Mouse (Mus musculus): ENCODE results near the gene Aox3. TPM values are rescaled to one million over a fixed set of nuclear protein-coding genes. Genes with fewer than 3 reads are reported as not detected.

The Aox3 gene
- polyA plus RNA-seq, 1 experiment from 2014 or later, result 1.1 TPM

- H3K27ac ChIP-seq (replicated peaks; ENCODE audit: low read depth, low read length), result no peak overlapping the region
- WGBS, result 93% methylated on average over 2 of the region's 2 CpGs
- no peak overlapping the region for H3K4me3 ChIP-seq (ENCODE audit: low read depth, low read length)
- H3K9me3 ChIP-seq (ENCODE audit: control insufficient read depth, low read length), result no peaks in the 10 kb centered on the region
- no peak overlapping the region for H3K4me2 ChIP-seq (ENCODE audit: low read depth, severe bottlenecking)
- DNase-seq (ENCODE audit: low spot score) (no peak), ATAC-seq (ENCODE audit: insufficient number of reproducible peaks, low FRiP score, low TSS enrichment, low read depth) (no peak)
- H3K4me1 ChIP-seq (ENCODE audit: control insufficient read depth, insufficient read depth, low read length), result no peaks in the 10 kb centered on the region
- H3K9ac ChIP-seq (ENCODE audit: low read length), result no peak overlapping the region
- no peaks in the 10 kb centered on the region for H3K27me3 ChIP-seq (ENCODE audit: control insufficient read depth, insufficient read depth, low read length)
- no peaks in the 10 kb centered on the region for H3K36me3 ChIP-seq (ENCODE audit: control insufficient read depth, insufficient read depth, low read length)
Observed at GRCm38 (mm10) chr1:58074266-58074665, 38.7 kb upstream of the Aox3 start.

GRCm38 (mm10) chr1:58077882-58078281 lies 35.0 kb upstream of the Aox3 start:
- no peaks in the 10 kb centered on the region for H3K36me3 ChIP-seq (ENCODE audit: control insufficient read depth, insufficient read depth, low read length)
- no peaks in the 10 kb centered on the region for H3K4me1 ChIP-seq (ENCODE audit: control insufficient read depth, insufficient read depth, low read length)
- no peak for DNase-seq (ENCODE audit: low spot score)
- ATAC-seq (ENCODE audit: insufficient number of reproducible peaks, low FRiP score, low TSS enrichment, low read depth), result no peak
- H3K4me2 ChIP-seq (ENCODE audit: low read depth, severe bottlenecking), result no peak overlapping the region
- H3K27ac ChIP-seq (replicated peaks; ENCODE audit: low read depth, low read length), result no peak overlapping the region
- H3K9ac ChIP-seq (ENCODE audit: low read length), result no peak overlapping the region
- H3K4me3 ChIP-seq (ENCODE audit: low read depth, low read length), result no peak overlapping the region
- no peaks in the 10 kb centered on the region for H3K9me3 ChIP-seq (ENCODE audit: control insufficient read depth, low read length)
- H3K27me3 ChIP-seq (ENCODE audit: control insufficient read depth, insufficient read depth, low read length), result no peaks in the 10 kb centered on the region

GRCm38 (mm10) chr1:58078390-58078789 lies 34.5 kb upstream of the Aox3 start:
- DNase-seq (ENCODE audit: low spot score), result no peak

GRCm38 (mm10) chr1:58079689-58080088 lies 33.2 kb upstream of the Aox3 start:
- no peak for DNase-seq (ENCODE audit: low spot score)
- Histone ChIP-seq H3K27me3 (ENCODE audit: control insufficient read depth, insufficient read depth, low read length) (no peaks in the 10 kb centered on the region), H3K27ac (replicated peaks; ENCODE audit: low read depth, low read length) (no peak overlapping the region), H3K4me3 (ENCODE audit: low read depth, low read length) (no peak overlapping the region), H3K36me3 (ENCODE audit: control insufficient read depth, insufficient read depth, low read length) (no peaks in the 10 kb centered on the region), H3K9me3 (ENCODE audit: control insufficient read depth, low read length) (no peaks in the 10 kb centered on the region), H3K4me2 (ENCODE audit: low read depth, severe bottlenecking) (no peak overlapping the region), H3K9ac (ENCODE audit: low read length) (no peak overlapping the region), H3K4me1 (ENCODE audit: control insufficient read depth, insufficient read depth, low read length) (no peaks in the 10 kb centered on the region)
- no peak for ATAC-seq (ENCODE audit: insufficient number of reproducible peaks, low FRiP score, low TSS enrichment, low read depth)
- 95% methylated on average over 5 of the region's 5 CpGs for WGBS

More at GRCm38 (mm10) chr1:58078390-58078789, 34.5 kb upstream of the Aox3 start:
- no peaks in the 10 kb centered on the region for H3K4me1 ChIP-seq (ENCODE audit: control insufficient read depth, insufficient read depth, low read length)
- no peaks in the 10 kb centered on the region for H3K36me3 ChIP-seq (ENCODE audit: control insufficient read depth, insufficient read depth, low read length)
- H3K4me2 ChIP-seq (ENCODE audit: low read depth, severe bottlenecking), result no peak overlapping the region
- H3K9me3 ChIP-seq (ENCODE audit: control insufficient read depth, low read length), result no peaks in the 10 kb centered on the region
- no peak overlapping the region for H3K4me3 ChIP-seq (ENCODE audit: low read depth, low read length)
- no peak for ATAC-seq (ENCODE audit: insufficient number of reproducible peaks, low FRiP score, low TSS enrichment, low read depth)
- 93% methylated on average over 7 of the region's 7 CpGs for WGBS
- no peak overlapping the region for H3K9ac ChIP-seq (ENCODE audit: low read length)
- no peak overlapping the region for H3K27ac ChIP-seq (replicated peaks; ENCODE audit: low read depth, low read length)
- H3K27me3 ChIP-seq (ENCODE audit: control insufficient read depth, insufficient read depth, low read length), result no peaks in the 10 kb centered on the region

GRCm38 (mm10) chr1:58080446-58080845 lies 32.5 kb upstream of the Aox3 start:
- Histone ChIP-seq H3K4me3 (ENCODE audit: low read depth, low read length) (no peak overlapping the region), H3K4me2 (ENCODE audit: low read depth, severe bottlenecking) (no peak overlapping the region), H3K9me3 (ENCODE audit: control insufficient read depth, low read length) (no peaks in the 10 kb centered on the region), H3K9ac (ENCODE audit: low read length) (no peak overlapping the region), H3K4me1 (ENCODE audit: control insufficient read depth, insufficient read depth, low read length) (no peaks in the 10 kb centered on the region), H3K36me3 (ENCODE audit: control insufficient read depth, insufficient read depth, low read length) (no peaks in the 10 kb centered on the region), H3K27me3 (ENCODE audit: control insufficient read depth, insufficient read depth, low read length) (no peaks in the 10 kb centered on the region), H3K27ac (replicated peaks; ENCODE audit: low read depth, low read length) (no peak overlapping the region)
- ATAC-seq (ENCODE audit: insufficient number of reproducible peaks, low FRiP score, low TSS enrichment, low read depth), result no peak
- 89% methylated on average over 4 of the region's 4 CpGs for WGBS
- no peak for DNase-seq (ENCODE audit: low spot score)

- no peak overlapping the region for H3K27ac ChIP-seq (replicated peaks; ENCODE audit: low read depth, low read length)
- H3K9ac ChIP-seq (ENCODE audit: low read length), result no peak overlapping the region
- WGBS, result 91% methylated on average over 5 of the region's 5 CpGs
Observed at GRCm38 (mm10) chr1:58081356-58081755, 31.6 kb upstream of the Aox3 start.

GRCm38 (mm10) chr1:58089316-58089715 lies 23.6 kb upstream of the Aox3 start:
- WGBS, result 54% methylated on average over 5 of the region's 5 CpGs
- no peak overlapping the region for H3K9ac ChIP-seq (ENCODE audit: low read length)
- no peaks in the 10 kb centered on the region for H3K36me3 ChIP-seq (ENCODE audit: control insufficient read depth, insufficient read depth, low read length)
- no peak overlapping the region for H3K4me2 ChIP-seq (ENCODE audit: low read depth, severe bottlenecking)
- no peaks in the 10 kb centered on the region for H3K4me1 ChIP-seq (ENCODE audit: control insufficient read depth, insufficient read depth, low read length)
- no peak overlapping the region for H3K4me3 ChIP-seq (ENCODE audit: low read depth, low read length)
- no peak overlapping the region for H3K27ac ChIP-seq (replicated peaks; ENCODE audit: low read depth, low read length)
- H3K9me3 ChIP-seq (ENCODE audit: control insufficient read depth, low read length), result no peaks in the 10 kb centered on the region
- DNase-seq (ENCODE audit: low spot score) (no peak), ATAC-seq (ENCODE audit: insufficient number of reproducible peaks, low FRiP score, low TSS enrichment, low read depth) (no peak)
- H3K27me3 ChIP-seq (ENCODE audit: control insufficient read depth, insufficient read depth, low read length), result no peaks in the 10 kb centered on the region

More at GRCm38 (mm10) chr1:58081356-58081755, 31.6 kb upstream of the Aox3 start:
- Histone ChIP-seq H3K4me3 (ENCODE audit: low read depth, low read length) (no peak overlapping the region), H3K4me1 (ENCODE audit: control insufficient read depth, insufficient read depth, low read length) (no peaks in the 10 kb centered on the region), H3K9me3 (ENCODE audit: control insufficient read depth, low read length) (no peaks in the 10 kb centered on the region), H3K4me2 (ENCODE audit: low read depth, severe bottlenecking) (no peak overlapping the region), H3K27me3 (ENCODE audit: control insufficient read depth, insufficient read depth, low read length) (no peaks in the 10 kb centered on the region), H3K36me3 (ENCODE audit: control insufficient read depth, insufficient read depth, low read length) (no peaks in the 10 kb centered on the region)
- DNase-seq (ENCODE audit: low spot score) (no peak), ATAC-seq (ENCODE audit: insufficient number of reproducible peaks, low FRiP score, low TSS enrichment, low read depth) (no peak)

GRCm38 (mm10) chr1:58090191-58090590 lies 22.7 kb upstream of the Aox3 start:
- Histone ChIP-seq H3K36me3 (ENCODE audit: control insufficient read depth, insufficient read depth, low read length) (no peaks in the 10 kb centered on the region), H3K4me2 (ENCODE audit: low read depth, severe bottlenecking) (no peak overlapping the region), H3K4me3 (ENCODE audit: low read depth, low read length) (no peak overlapping the region), H3K4me1 (ENCODE audit: control insufficient read depth, insufficient read depth, low read length) (no peaks in the 10 kb centered on the region), H3K9ac (ENCODE audit: low read length) (no peak overlapping the region), H3K27me3 (ENCODE audit: control insufficient read depth, insufficient read depth, low read length) (no peaks in the 10 kb centered on the region), H3K27ac (replicated peaks; ENCODE audit: low read depth, low read length) (no peak overlapping the region), H3K9me3 (ENCODE audit: control insufficient read depth, low read length) (no peaks in the 10 kb centered on the region)
- ATAC-seq (ENCODE audit: insufficient number of reproducible peaks, low FRiP score, low TSS enrichment, low read depth) (no peak), DNase-seq (ENCODE audit: low spot score) (no peak)
- WGBS, result 65% methylated on average over 4 of the region's 4 CpGs

GRCm38 (mm10) chr1:58091213-58091612 lies 21.7 kb upstream of the Aox3 start:
- Histone ChIP-seq H3K9me3 (ENCODE audit: control insufficient read depth, low read length) (no peaks in the 10 kb centered on the region), H3K4me1 (ENCODE audit: control insufficient read depth, insufficient read depth, low read length) (no peaks in the 10 kb centered on the region), H3K27ac (replicated peaks; ENCODE audit: low read depth, low read length) (no peak overlapping the region), H3K27me3 (ENCODE audit: control insufficient read depth, insufficient read depth, low read length) (no peaks in the 10 kb centered on the region), H3K36me3 (ENCODE audit: control insufficient read depth, insufficient read depth, low read length) (no peaks in the 10 kb centered on the region), H3K4me3 (ENCODE audit: low read depth, low read length) (no peak overlapping the region), H3K9ac (ENCODE audit: low read length) (no peak overlapping the region), H3K4me2 (ENCODE audit: low read depth, severe bottlenecking) (no peak overlapping the region)
- no peak for ATAC-seq (ENCODE audit: insufficient number of reproducible peaks, low FRiP score, low TSS enrichment, low read depth)
- 80% methylated on average over 3 of the region's 3 CpGs for WGBS
- no peak for DNase-seq (ENCODE audit: low spot score)
